Mouse (Mus musculus): ENCODE data around the gene Homez.

- TF ChIP-seq CTCF (IDR thresholded peaks at IDR 0.05; ENCODE audit: borderline replicate concordance, extremely low read depth, insufficient read depth, insufficient read length) = no peak
- TF ChIP-seq POLR2A (IDR thresholded peaks at IDR 0.05; ENCODE audit: borderline replicate concordance, extremely low read depth, insufficient read depth, insufficient read length, poor library complexity, severe bottlenecking) = peak; percentile 85
Observed at GRCm38 (mm10) chr14:54863501-54864312, 7.1 kb downstream of the Homez start.
